ENCODE assay signal across 35 mouse cellular contexts in the genomic region with DNA sequence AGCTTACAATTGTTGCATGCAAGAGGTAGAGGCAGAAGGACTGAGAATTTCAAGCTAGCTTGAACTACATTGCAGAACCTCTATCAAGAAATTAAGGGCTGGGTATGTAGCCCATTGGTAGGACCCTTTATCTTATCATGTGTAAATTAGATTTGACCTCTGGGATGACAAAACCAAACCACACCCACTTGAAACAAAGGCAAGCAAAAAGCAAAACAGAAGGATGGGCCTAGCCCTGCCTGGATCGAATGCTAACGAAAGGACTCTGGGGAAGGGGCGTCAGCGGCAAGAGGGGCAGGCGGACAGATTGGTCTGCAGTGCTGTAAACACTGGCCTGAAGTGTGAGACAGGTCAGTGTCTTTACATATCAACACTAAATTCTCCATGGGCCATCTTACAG. TPM values are rescaled to one million over a fixed set of nuclear protein-coding genes. Genes with fewer than 3 reads are reported as not detected.
"Had no signal": no experiment of that assay in that cellular context is flagged by ENCODE, and none has a peak within 500 bp of the region (broad histone marks: within the 10 kb centered on the region; RNA-seq: fewer than 3 reads in every experiment).

No protein-coding gene starts in this region.

- ATAC-seq: hindbrain, embryonic 16.5 days; hindbrain, postnatal 0 days; inflammation-experienced regulatory T-cells, adult 6 months; intestine, embryonic 15.5 days; intestine, embryonic 16.5 days; intestine, postnatal 0 days had no signal

- H3K9ac ChIP-seq: heart, embryonic 12.5 days; heart, embryonic 13.5 days; heart, embryonic 15.5 days; hindbrain, embryonic 12.5 days; hindbrain, embryonic 13.5 days; hindbrain, embryonic 14.5 days; hindbrain, embryonic 15.5 days; intestine, embryonic 15.5 days; kidney, embryonic 15.5 days had no signal

- H3K4me3 ChIP-seq: heart, embryonic 12.5 days; heart, embryonic 13.5 days; heart, embryonic 15.5 days; hindbrain, embryonic 10.5 days; hindbrain, embryonic 12.5 days; hindbrain, embryonic 13.5 days; hindbrain, embryonic 15.5 days; intestine, embryonic 15.5 days; kidney, embryonic 15.5 days; layer of hippocampus, adult 2 months; left cerebral cortex, adult 2 months had no signal

- H3K4me1 ChIP-seq: heart, embryonic 12.5 days; heart, embryonic 13.5 days; heart, embryonic 15.5 days; intestine, embryonic 15.5 days; kidney, embryonic 15.5 days had no signal

- DNase-seq: heart, postnatal 10 days; heart, postnatal 14 days; heart, postnatal 36 days; heart, postnatal 4 days; kidney, adult 11 months; kidney, adult 2 months; kidney, adult 9 months; kidney, postnatal 10 days; kidney, postnatal 14 days; kidney, postnatal 25 days; kidney, postnatal 36 days; kidney, postnatal 4 days; layer of hippocampus, adult 9-11 months; layer of hippocampus, postnatal 36 days had no signal

- H3K4me2 ChIP-seq: heart, embryonic 12.5 days; heart, embryonic 13.5 days; heart, embryonic 15.5 days; hindbrain, embryonic 12.5 days; hindbrain, embryonic 13.5 days; hindbrain, embryonic 14.5 days; hindbrain, embryonic 15.5 days; intestine, embryonic 15.5 days; kidney, embryonic 15.5 days had no signal

- H3K27ac ChIP-seq: heart, embryonic 13.5 days; heart, embryonic 15.5 days; hindbrain, embryonic 10.5 days; hindbrain, embryonic 12.5 days; hindbrain, embryonic 13.5 days; hindbrain, embryonic 14.5 days; hindbrain, embryonic 15.5 days; hindbrain, postnatal 0 days; intestine, embryonic 15.5 days; kidney, embryonic 15.5 days; kidney, postnatal 0 days; layer of hippocampus, adult 2 months; left cerebral cortex, adult 2 months had no signal

- H3K9me3 ChIP-seq: heart, embryonic 12.5 days; heart, embryonic 13.5 days; heart, embryonic 15.5 days; hindbrain, embryonic 10.5 days; hindbrain, embryonic 12.5 days; hindbrain, embryonic 13.5 days; hindbrain, embryonic 15.5 days; intestine, embryonic 15.5 days; kidney, embryonic 15.5 days had no signal

- H3K36me3 ChIP-seq: heart, embryonic 12.5 days; heart, embryonic 13.5 days; heart, embryonic 15.5 days; hindbrain, embryonic 10.5 days; hindbrain, embryonic 12.5 days; hindbrain, embryonic 13.5 days; hindbrain, embryonic 15.5 days; intestine, embryonic 15.5 days; kidney, embryonic 15.5 days had no signal

RNA-seq across cellular contexts. Expression of gene Nkx6-2, which starts 8.7 kb away (rescaled TPM):
- polyA plus RNA-seq: heart, embryonic 12.5 days; inflammation-experienced regulatory T-cells, adult 6 months; kidney, embryonic 14.5 days; kidney, embryonic 15.5 days; kidney, embryonic 16.5 days; large intestine, adult 2 months had no signal
